Mouse (Mus musculus): Measurements from ENCODE around the gene Nsd1.

Gene Nsd1

DNA sequence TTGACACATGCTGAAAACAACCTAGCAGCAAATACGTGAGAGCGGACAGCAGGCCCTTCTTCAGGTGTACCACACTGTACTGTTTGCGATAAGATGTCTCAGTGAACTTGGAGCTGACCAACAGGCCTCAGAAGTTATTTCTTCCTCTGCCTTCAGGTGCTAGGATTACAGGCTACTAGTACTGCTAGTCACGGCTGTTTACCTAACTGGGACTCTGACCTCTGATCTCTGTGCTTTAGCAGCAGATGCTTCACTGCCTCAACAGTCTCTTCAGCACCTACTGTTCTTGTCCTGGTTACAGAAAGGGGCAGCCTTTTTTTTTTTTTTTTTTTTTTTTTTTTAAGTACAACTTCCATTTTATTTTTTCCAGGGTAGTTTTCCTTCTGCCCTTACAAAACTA is 43.2 kb downstream of the Nsd1 start:
- no peak for DNase-seq (ENCODE audit: low spot score in 2 of 2)

DNA sequence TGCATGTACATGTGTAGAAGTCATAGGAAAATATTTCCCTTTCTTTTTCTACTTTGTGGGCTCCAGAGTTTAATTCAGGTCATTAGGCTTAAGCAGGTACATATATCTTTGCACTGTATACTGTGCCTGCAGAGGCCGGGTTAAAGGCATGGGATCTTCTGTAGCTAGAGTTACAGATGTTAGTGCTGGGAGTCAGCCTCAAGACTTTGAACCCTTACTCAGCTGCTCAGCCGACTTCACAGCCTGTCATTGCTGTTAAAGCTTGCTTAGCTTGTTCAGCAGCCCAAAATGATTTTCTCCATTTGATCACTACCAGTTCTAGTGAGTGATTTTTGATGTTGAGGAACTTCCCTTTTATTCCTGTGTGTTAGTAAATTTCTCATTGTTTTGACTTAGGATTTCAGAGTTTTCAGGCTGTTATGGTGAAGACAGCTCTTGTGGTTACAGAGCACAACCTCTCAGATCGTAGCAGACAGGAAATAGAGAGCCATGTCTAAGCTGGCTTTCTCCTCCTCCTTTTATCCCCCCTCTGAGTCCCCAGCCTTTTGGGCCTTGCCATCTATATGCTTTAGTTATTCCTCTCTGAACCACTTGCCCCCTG is 45.6 kb downstream of the Nsd1 start:
- no peak for DNase-seq (ENCODE audit: low spot score in 2 of 2)

DNA sequence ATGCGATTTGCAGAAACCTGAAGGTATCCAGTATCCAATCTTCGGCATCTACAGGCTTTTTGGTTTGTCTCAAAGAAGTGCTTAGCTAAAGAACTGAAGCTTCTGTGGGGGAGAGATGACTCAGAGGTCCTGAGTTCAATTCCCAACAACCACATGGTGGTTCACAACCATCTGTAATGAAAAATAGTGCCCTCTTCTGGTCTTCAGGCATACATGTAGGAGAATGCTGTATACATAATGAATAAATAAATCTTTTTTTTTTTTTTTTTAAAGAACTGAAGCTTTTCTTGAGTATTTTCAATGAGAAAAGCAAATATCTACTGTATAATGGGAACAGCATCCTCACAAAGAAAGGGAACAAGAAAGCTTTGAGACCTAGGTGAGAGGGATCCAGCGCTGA is 49.1 kb downstream of the Nsd1 start:
- no peak for DNase-seq (ENCODE audit: low spot score in 2 of 2)

DNA sequence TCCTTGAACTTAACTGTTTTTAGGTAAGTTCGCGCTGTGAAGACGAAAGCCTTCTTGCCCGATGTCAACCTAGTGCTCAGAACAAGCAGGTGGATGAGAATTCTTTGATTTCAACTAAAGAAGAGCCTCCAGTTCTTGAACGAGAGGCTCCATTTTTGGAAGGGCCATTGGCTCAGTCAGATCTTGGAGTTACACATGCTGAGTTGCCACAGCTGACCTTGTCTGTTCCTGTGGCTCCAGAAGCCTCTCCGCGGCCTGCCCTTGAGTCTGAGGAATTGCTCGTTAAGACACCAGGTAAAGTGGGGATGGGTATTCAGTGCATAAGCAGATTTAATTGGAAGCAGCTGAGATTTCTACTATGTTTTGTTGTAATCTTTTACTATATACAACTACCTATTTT is 51.9 kb downstream of the Nsd1 start:
- DNase-seq (ENCODE audit: low spot score in 2 of 2), result no peak

DNA sequence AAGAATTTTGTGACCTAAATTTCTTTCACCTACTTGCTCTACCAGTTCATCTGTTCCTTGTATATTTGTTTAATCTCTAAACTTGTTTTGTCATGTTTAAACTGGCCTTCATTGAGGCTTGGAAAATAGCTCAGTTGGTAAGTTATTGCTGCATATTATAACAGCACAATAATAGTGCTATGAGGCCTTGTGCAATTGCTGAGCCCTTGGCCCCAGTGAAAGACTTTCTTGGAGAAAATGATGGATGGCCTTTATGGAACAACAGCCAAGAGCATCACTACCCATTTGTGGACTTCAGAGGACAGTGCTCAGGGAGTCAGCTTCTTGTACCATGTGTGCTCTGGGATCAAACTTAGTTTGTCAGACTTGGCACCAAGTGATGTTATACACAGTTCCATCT is 52.5 kb downstream of the Nsd1 start:
- no peak for DNase-seq (ENCODE audit: low spot score in 2 of 2)

DNA sequence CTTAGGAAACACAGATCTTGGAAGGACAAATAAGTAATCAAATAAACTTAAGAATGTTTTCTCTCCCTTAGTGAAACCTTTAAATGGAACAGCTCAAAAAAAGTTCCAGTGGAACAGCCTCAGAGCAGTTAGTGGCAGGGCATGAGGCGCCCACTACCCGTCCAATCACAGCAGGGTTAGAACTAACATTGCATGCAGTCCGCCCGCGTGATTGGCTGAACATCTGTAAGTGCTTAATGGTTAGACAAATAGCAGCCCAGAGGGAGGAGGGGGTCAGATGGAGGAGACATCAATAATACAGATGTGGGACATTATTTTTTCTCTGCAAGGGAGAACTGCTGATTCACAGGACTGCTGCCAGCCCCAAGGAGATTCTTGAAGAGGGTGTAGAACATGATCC is 67.6 kb downstream of the Nsd1 start:
- no peak for DNase-seq (ENCODE audit: low spot score in 2 of 2)

DNA sequence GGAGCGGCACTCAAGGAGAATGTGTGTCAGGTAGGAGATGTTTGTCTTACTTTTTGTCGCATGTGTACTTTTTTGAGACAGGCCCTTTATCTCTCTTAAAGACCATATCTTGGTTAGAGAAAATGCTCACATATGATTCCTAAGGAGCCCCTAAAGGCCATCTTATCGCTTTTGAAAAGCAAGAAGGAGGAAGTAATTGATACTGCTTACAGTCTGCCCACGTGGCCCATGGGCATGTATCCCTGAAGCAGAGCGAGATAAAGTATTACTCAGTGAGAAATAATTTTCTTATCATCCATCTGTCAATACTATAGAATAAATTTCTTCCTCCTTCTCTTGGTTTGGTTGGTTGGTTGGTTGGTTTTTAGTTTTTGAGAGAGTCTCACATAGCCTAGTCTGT is 68.1 kb downstream of the Nsd1 start:
- DNase-seq (ENCODE audit: low spot score in 2 of 2), result no peak

DNA sequence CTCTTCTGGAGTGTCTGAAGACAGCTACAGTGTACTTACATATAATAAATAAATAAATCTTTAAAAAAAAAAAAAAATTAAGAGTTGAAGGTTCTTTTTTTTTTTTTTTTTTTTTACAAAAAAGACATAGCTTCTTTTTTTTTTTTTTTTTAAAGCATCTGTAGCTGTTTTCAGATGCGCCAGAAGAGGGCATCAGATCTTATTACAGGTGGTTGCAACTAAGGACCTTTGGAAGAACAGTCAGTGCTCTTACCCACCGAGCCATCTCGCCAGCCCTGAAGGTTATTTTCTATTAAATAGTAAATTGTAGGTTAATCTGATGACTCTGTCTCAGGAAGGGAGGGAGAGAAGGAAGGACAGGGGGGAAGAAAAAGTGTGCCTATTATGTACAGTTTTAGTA is 79.3 kb downstream of the Nsd1 start:
- DNase-seq (ENCODE audit: low spot score in 2 of 2), result no peak

DNA sequence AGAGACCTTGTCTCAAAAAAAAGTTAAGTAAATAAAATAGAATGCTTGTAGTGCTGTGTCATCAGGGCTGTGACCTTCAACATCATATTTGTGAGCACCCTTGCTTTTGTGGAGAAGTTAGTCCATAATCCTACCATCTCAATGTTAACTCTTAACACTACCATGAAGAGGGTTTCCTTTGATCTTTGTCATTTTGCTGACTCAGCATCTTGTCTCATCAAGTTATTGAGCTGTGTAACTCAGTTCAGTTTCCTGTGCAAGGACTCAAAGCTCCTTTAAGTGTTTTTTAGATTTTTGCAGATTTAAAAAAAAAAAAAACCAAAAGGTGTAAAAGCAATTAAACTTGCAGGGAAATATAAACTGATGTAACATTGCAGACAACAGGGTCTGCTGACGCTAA is 87.2 kb downstream of the Nsd1 start:
- DNase-seq (ENCODE audit: low spot score in 2 of 2), result no peak

DNA sequence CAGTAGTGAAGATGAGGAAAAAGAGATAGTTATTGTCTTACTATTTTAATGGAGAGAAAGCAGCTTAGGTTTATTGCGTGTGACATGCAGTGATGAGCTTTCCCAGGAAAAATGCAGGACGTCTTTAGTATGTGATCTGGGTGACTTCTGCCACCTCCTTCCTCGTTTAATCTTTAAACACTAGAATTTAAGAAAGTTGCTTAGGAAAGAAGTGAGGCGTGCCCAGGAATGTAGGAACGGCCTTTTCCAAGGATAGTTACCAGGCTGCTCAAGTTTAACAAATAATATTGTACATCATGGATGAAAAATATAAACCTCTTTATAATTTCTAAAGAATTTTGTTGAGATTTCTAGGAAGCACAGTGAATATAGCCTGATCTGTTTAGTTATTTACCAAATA is 91.3 kb downstream of the Nsd1 start:
- DNase-seq (ENCODE audit: low spot score in 2 of 2), result no peak

DNA sequence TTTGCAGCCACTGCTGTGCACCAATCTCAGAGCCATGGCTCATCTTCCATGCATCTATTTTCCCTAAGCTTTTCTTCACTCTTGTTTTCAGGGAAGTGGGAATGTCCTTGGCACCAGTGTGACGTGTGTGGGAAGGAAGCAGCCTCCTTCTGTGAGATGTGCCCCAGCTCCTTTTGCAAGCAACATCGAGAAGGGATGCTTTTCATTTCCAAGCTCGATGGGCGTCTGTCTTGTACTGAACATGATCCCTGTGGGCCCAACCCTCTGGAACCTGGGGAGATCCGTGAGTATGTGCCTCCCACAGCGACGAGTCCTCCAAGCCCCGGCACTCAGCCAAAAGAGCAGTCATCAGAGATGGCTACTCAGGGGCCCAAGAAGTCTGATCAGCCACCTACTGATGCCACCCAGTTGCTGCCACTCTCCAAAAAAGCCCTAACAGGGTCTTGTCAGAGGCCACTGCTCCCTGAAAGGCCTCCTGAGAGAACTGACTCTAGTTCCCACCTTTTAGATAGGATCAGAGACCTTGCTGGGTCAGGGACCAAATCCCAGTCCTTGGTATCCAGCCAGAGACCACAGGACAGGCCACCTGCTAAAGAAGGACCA is 102.5 kb downstream of the Nsd1 start:
- no peak for DNase-seq (ENCODE audit: low spot score in 2 of 2)

DNA sequence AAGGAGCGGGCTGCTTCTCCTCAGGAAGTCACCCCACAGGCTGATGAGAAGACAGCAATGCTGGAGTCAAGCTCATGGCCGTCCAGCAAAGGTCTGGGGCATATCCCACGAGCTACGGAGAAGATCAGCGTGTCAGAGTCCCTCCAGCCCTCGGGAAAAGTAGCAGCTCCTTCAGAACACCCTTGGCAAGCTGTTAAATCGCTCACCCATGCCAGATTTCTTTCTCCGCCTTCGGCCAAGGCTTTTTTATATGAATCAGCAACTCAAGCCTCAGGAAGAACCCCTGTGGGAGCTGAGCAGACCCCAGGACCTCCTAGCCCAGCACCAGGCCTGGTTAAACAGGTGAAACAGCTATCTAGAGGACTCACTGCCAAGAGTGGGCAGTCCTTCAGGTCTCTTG is 103.5 kb downstream of the Nsd1 start:
- DNase-seq (ENCODE audit: low spot score in 2 of 2), result no peak

DNA sequence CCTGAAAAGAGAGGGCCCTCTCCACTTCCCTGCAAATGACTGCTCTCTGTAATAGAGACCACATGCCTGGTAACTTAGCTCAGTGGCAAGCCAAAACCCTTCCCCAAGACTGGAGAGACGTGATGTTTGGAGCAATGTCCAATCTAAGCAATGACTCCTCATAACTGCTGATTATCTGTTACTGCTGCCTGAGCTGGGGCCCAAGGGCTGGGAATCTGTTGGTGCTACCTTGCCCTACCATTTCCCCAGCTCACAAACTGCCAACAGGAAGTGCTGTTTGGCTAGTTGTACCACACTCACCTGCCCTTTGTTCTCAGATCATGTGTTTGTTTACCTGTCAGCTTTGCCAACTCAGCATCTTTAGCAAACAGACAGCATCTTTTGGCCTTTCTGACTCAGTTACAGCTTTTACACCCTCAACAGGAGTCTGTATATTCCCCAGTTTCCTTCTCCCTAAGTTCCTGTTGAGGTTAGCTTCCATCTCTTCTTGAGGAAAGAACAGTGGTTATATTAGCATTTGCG is 105.4 kb downstream of the Nsd1 start:
- no peak for DNase-seq (ENCODE audit: low spot score in 2 of 2)

DNA sequence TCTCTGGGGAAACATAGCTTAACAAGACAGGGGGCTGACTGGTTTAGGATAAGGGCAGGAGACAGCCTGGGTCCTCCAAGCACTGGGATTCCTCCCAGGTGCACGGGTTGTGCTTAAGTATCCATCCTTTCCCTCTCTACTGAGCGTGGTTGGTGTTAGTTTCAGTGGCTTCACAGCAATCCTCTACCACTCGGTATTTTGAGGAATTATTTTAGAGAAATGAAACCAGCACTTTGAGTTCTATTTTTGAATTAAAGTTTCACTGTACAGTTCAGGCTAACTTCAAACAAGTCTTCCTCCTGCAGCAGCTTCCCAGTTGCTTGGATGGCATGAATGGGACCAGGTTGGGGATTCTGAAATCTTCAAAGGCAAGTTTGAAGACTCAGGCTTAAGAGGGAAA is 108.8 kb downstream of the Nsd1 start:
- DNase-seq (ENCODE audit: low spot score in 2 of 2), result no peak

DNA sequence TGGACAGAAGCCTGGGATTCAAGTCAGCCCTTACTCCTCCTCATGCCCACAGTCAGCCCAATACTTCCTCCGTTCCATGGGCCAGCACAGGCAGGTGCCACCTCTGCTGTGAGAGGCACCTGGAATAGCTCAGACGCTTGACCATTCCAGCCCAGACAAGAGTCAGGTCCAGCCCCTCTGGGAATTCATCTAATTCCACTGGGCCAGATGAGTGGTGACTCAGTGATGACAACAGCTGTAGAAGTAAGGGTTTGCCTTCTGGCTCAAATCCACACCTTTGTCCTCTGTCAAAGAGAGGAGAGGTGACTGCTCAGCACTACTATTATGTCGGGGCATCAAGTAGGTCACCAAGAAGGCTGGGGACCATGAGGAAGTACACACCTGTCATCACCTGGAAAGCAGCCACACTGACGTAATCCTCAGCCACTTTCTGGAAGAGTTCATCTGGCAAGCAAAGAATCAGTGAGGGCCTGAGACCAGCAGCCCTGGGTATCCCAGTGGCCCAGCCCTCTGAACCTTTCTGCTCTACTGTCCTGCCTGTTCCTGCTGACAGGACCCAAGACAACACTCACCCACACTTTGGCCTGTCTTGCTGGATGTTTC is 110.5 kb downstream of the Nsd1 start, which contains the start of gene Prelid1:
TSS of gene Prelid1 (plus strand) at position 570 of the 603 bp plus-strand sequence.
- DNase-seq (ENCODE audit: low spot score in 2 of 2), result no peak

DNA sequence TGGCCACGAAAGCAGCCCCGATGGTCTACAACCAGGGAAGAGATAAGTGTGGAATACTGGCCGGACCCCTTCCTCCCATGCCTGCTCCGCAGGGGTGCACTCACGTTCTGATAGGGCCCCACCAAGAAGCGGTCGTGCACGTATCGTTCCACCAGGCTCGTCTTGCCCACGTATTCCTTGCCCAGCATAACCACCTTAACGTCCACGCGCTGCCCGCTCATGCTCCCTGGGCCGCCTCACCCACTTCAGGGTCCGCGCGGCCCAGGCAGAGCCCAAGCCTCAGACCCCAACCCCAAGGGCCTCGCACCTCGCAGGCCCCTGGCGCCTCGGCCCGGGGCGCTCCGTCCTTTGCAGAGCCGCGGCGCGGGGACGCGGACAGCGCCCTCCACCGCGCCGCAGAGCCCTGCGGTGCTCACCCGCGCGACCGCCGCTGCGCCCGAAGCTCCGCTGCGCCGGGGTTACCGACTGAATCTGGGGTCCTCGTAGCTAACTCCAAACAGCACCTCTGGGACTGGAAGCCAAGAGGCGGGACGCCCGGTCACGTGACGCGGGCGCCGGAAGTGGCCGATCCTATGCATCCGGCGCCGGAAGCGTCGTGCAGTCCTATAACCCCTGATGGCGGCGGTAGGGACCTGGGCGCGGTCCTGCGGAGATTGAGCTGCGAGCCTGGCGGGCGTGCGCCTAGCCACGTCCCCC is 112.0 kb downstream of the Nsd1 start, which contains the start of gene Rab24:
TSS of gene Rab24 (minus strand) at position 513 of the 696 bp plus-strand sequence.
- DNase-seq (ENCODE audit: low spot score in 2 of 2), result peak; percentile 77 to 80

DNA sequence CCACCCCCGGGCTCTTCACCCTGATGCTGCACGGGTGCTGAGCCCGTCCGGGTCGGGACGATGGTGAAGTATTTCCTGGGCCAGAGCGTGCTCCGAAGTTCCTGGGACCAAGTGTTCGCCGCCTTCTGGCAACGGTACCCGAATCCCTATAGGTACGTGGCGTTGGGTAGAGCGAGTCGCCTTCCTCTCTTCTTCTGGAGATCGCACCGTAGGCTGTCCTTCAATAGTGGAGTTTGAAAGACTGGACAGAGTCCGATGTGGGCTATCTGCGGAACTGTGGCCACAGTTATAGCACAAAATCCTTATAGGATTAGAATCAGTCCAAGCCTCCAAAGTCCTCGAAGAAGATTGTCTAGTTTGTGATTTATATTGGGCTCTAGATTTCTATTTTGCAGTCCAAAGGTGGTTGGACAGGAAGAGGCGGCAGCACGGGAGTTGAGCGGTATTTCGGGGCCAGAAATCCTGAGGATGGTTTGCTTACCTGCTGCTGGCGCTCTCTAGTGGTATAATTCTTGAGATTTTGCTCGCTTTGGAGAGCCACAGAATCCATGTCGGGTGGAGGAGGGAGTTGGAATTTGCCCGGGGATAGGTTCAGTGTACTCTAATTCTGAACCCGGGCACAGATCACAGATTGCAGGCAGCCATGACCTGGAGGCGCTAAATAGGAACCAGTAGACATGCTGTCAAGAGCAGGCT is 112.7 kb downstream of the Nsd1 start:
- DNase-seq (ENCODE audit: low spot score in 2 of 2), result no peak

DNA sequence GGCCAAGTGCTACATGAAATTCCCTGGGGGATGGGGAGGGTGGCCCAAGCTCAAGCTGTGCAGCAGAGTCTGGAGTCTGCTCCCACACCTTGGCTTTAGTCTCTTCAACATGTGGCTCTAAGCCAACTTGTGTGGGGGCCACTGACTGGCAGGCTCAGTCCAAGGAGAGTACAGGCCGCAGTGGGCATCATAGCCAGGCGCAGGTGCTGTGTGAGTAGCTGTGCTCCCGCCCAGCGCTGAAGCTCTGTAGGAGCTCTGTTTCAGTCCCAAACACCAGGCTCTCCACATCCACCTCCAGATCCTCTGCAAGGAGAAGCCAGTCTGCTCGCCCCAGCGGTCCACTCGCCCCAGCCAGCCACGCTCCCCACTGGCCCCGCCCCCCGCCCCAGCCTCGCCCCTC is 116.0 kb downstream of the Nsd1 start:
- no peak for DNase-seq (ENCODE audit: low spot score in 2 of 2)

DNA sequence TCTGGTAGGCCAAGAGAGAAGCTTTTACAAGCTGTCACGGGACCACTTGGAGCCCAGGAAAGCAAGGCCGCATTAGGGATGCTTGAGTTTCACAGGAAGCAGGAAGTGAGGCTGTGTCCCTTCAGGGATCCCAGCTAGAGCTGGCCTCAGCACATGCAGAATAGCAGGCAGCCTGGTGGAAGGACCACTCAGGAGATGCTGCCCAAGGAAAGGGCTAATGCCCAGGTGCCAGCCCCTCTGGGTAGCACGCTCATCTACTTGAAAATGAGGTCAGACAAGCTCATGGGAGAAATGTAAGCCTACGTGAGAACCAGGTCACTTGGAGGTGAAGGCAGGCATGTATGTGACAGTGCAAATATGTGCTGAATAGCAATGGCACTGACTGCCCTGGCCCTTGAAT is 117.6 kb downstream of the Nsd1 start:
- no peak for DNase-seq (ENCODE audit: low spot score in 2 of 2)

DNA sequence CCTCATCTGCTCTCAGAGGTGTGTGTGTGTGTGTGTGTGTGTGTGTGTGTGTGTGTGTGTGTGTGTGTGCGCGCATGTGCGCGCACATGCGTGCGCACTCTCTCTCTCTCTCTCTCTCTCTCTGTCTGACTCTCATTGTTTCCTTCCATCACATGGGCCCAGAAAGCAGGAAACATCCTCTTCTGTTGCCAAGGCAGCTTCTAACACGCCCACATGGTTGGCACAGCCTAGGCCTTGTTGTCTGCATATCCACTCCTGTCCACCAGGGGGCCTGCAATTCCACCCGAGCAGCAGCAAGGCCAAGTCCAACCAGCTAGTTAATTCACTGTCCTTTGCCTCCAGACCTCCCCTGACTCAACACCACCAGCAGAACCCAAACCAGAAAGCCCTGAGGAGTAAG is 118.1 kb downstream of the Nsd1 start:
- peak; percentile 81 to 85 for DNase-seq (ENCODE audit: low spot score in 2 of 2)

DNA sequence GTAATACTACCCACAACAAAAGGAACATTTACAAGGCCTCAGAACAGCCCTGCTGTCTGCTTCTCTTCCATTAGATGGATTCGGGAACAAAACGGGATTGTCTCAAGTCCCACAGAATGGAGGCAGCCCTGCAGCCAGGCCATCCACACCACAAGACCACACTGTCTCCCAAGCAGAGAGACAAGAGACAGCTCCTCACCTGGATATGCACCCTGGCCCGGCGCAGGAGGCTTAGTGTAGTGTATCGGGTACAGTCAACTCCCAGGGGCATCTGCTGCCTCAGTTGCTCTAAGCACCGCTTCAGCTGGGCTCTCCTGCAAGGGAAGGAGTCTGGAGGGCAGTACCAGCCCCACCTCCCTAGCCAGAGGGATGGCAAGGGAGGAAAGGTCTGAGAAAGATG is 118.6 kb downstream of the Nsd1 start:
- no peak for DNase-seq (ENCODE audit: low spot score in 2 of 2)

DNA sequence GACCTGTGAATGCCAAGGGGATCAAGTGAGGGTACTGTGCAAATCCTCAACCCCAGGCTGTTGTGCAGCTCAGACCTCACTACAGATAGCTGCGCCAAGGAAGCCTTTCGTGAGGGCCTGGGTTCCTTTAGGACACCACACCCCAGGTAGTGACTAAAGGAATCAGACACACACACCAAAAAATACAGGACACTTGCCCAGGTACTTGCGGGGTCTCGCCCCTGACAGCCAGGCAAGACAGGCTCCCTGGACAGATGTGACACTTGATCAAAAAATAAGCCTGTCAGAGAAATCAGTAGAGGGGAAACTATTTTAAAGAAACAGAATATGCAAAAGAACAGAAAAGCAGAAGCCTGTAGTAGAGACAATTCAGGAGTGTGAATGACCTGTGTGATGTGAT is 119.1 kb downstream of the Nsd1 start:
- DNase-seq (ENCODE audit: low spot score in 2 of 2), result no peak
